Mouse (Mus musculus) adrenal gland, postnatal 25 days (tissue): ENCODE results near the gene Uchl4. TPM values are rescaled to one million over a fixed set of nuclear protein-coding genes. Genes with fewer than 3 reads are reported as not detected.

Experiments used
- DNase-seq: peaks from one replicate; pipeline ENCODE4 v3.0.0; 2021; ENCODE audit warnings: mixed read lengths
- microRNA-seq, 2 experiments: library from miRNA; unstranded; fragments of <30 nt; microRNA quantifications; one replicate each; pipeline ENCODE4 v1.2.0; 2021
- total RNA-seq: library from RNA; stranded (reverse); gene quantifications from 2 replicates; pipeline ENCODE4 v1.2.3, GENCODE M21; 2021

Uchl4 gene
- total RNA-seq, 1 experiment from 2014 or later = 2.6 TPM

- no peak for DNase-seq
Observed at GRCm38 (mm10) chr9:64274919-64275318, 39.9 kb downstream of the Uchl4 start.

DNA sequence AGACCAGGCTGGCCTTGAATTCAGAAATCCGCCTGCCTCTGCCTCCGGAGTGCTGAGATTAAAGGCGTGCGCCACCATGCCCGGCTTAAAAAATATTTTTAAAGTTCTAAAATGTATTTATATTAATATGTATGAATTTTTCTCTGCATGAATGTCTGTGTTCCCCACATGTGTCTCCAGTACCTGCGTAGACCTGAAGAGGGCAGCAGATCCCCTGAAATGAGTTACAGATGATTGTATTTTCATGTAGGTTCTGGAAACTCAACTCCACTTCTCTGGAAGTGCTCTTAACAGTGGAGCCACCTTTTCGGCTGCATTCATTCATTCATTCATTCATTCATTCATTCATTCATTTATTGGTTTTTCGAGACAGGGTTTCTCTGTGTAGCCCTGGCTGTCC, 42.7 kb downstream of the Uchl4 start:
- peak; percentile 68 for DNase-seq

GRCm38 (mm10) chr9:64278665-64279310, 43.8 kb downstream of the Uchl4 start:
- DNase-seq = no peak

GRCm38 (mm10) chr9:64281105-64281780, 46.2 kb downstream of the Uchl4 start, which contains the start of gene Tipin:
Gene Tipin, plus strand, starts transcription at chr9:64281581.
- peak; percentile 96 for DNase-seq

DNA sequence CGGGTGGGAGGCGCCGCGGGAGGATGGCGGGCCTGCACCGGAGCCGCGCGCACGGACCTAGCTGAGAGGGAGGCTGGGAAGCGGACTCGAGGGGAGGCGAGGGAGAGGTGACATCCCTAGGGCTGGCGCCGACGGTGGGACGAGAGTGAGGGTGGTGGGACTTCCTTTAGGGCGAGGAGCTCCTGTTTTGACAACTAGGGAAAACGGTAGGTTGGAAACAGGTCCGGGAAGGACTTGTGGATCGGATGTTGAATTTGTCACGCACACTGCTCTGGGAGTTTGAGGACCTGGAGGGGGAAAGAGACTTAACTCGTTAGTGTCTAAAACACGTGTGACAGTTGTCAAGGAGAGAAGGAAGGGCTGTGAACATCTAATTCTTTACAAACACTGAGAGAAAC, 46.8 kb downstream of the Uchl4 start:
- no peak for DNase-seq

GRCm38 (mm10) chr9:64282404-64282987, 47.5 kb downstream of the Uchl4 start:
- no peak for DNase-seq

Small RNA genes lying within 50 kb of the gene (microRNA-seq; reads per million reads assigned to microRNA genes)
- 0 reads per million in 2 experiments for gene Gm24106

Other genes starting within 250 kb of the Uchl4 start
- 12.9 and 13.6 TPM in 2 replicates for gene Smad6, start 213.1 kb upstream of the Uchl4 start, total RNA-seq
- 0.95 and 1.5 TPM in 2 replicates for gene Lctl, start 118.1 kb upstream of the Uchl4 start, total RNA-seq
- 5.1 and 5.3 TPM in 2 replicates for gene Zwilch, start 62.1 kb upstream of the Uchl4 start, total RNA-seq
- gene Rpl4, start 61.8 kb upstream of the Uchl4 start, total RNA-seq = 896 and 928 TPM in 2 replicates
- 23.2 and 25.0 TPM in 2 replicates for gene Snapc5, start 55.9 kb upstream of the Uchl4 start, total RNA-seq
- gene Map2k1, start 18.4 kb downstream of the Uchl4 start, total RNA-seq = 65.4 and 68.3 TPM in 2 replicates
- 17.5 and 24.7 TPM in 2 replicates for gene Tipin, start 46.4 kb downstream of the Uchl4 start, total RNA-seq
- 20.5 and 22.6 TPM in 2 replicates for gene Dis3l, start 106.1 kb downstream of the Uchl4 start, total RNA-seq
- gene Megf11, start 150.4 kb downstream of the Uchl4 start, total RNA-seq = 0.29 and 0.97 TPM in 2 replicates